Mouse (Mus musculus): ENCODE measurements around the gene Pla2g6.

Pla2g6 gene

GRCm38 (mm10) chr15:79328058-79328938 lies at the start of gene Pla2g6:
TSS of gene Pla2g6 (minus strand) at chr15:79328390.
- DNase-seq (ENCODE audit: low spot score) = peak; percentile 96

GRCm38 (mm10) chr15:79377681-79378080 lies 49.5 kb upstream of the Pla2g6 start:
- DNase-seq (ENCODE audit: low spot score) = peak; percentile 52

- no peak for DNase-seq (ENCODE audit: low spot score)
Measured at GRCm38 (mm10) chr15:79374760-79375159, 46.6 kb upstream of the Pla2g6 start.

GRCm38 (mm10) chr15:79370281-79370843 lies 42.2 kb upstream of the Pla2g6 start:
- DNase-seq (ENCODE audit: low spot score) = no peak

GRCm38 (mm10) chr15:79369452-79370280 lies 41.5 kb upstream of the Pla2g6 start:
- DNase-seq (ENCODE audit: low spot score) = no peak

- no peak for DNase-seq (ENCODE audit: low spot score)
Measured at GRCm38 (mm10) chr15:79368861-79369440, 40.8 kb upstream of the Pla2g6 start.

- no peak for DNase-seq (ENCODE audit: low spot score)
Measured at GRCm38 (mm10) chr15:79368313-79368811, 40.2 kb upstream of the Pla2g6 start.

DNA sequence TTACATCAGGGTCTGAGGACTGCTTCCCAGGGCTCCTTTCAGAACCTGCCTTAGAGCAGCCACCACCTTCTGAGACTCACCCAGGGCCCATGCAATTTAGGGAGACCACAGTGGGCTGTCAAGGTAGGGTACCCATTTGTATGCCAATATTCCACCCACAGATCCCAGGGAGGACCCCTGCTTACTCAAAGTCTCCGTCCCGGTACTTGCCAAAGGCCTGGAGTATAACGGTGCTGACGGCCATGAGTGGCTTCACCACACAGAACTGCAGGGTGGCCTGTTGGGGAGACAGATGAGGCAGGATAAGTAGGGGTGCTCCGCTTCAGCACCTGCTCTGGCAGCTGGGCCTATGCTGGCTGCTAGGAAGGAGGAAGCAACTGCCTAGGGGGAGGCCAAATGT lies 38.2 kb upstream of the Pla2g6 start:
- DNase-seq (ENCODE audit: low spot score) = no peak

DNA sequence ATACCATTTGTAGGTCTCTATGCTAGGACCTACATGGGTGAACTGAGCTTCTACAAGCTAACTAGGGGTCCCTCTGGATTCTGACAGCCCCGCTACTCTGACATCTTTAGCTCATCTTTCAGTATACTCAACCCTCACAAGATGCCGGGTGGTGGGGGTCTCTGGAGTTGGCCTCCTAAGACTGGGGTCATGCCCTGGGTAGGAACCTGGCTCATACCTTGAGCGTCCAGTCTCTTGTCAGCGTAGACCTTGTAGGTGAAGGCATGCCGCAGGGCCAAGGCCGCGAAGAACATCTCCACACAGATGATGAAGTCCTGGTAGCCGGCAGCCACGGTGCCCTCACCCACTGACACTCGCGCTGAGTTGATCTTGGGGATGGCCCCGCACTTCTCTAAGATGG lies 36.9 kb upstream of the Pla2g6 start:
- DNase-seq (ENCODE audit: low spot score) = no peak

DNA sequence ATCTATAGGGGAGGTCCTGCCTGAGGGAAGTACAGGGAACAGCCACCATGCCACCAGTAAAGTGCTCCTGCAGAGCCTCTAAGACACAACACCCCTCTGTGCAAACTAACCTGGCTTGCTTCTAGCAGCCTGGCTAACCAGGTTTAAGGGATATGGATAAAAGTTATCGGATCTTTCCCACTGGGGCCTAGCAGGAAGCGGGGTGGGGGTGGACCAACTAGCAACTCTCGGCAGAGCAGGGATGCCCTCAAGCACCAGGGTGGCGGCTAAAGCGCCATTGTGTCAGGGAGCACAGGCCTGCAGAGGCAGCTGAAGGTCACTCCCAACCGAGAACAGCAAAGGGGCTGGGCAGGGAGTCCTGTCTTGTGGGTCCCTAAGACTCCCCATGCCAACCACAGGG lies 35.9 kb upstream of the Pla2g6 start:
- DNase-seq (ENCODE audit: low spot score) = no peak

GRCm38 (mm10) chr15:79361023-79361422 lies 32.8 kb upstream of the Pla2g6 start:
- no peak for DNase-seq (ENCODE audit: low spot score)

GRCm38 (mm10) chr15:79360371-79360770 lies 32.2 kb upstream of the Pla2g6 start:
- no peak for DNase-seq (ENCODE audit: low spot score)

DNA sequence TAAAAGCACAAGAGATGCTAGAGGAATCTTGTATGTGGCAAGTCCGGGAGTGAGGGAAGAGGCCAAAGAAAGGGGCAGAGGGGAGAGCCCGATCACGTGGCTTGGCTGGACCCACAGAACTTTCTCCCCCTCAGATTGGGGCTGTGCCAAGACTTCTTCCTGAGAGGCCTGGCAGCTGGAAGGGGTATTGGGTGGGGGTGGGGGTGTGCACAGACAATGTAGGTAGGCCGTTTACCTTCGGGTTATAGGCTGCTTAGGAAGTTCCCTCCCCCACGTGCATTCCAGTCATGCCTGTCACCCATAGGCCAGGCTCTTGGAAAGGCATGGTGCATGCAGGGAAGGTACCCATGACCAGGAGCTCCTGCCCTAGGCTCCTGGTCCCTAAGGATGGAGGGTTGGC lies 31.8 kb upstream of the Pla2g6 start:
- no peak for DNase-seq (ENCODE audit: low spot score)

- no peak for DNase-seq (ENCODE audit: low spot score)
Measured at GRCm38 (mm10) chr15:79357974-79358690, 29.9 kb upstream of the Pla2g6 start.

DNA sequence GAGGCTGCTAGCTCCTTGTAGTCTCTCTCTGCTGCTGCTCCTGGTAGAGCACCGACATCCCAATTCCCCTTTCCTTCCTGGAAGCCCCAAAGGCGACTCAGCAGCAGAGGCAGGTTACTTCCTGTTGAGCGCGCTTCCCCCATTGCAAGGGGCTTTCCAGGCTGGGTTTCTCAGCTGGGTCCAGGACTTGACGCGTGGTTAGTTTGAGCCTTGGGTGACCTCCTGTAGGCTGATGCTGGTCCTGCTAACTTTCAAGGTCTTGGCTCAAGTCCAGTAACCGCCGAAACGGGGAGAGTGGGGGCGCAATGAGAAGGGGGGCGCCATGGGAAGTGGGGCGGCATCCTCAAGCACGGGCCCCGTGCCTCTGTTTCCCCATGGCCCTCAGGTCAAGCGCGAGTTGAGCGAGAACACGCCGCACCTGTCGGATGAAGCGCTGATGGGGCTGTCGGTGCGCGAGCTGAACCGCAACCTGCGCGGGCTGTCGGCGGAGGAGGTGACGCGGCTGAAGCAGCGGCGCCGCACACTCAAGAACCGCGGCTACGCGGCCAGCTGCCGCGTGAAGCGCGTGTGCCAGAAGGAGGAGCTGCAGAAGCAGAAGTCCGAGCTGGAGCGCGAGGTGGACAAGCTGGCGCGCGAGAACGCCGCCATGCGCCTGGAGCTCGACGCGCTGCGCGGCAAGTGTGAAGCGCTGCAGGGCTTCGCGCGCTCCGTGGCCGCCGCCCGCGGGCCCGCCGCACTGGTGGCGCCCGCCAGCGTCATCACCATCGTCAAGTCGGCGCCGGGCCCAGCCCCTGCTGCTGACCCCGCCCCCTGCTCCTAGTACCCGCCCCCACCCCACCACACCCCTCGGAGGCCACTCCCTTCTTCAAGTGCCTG lies 29.1 kb upstream of the Pla2g6 start:
- peak; percentile 57 for DNase-seq (ENCODE audit: low spot score)

- no peak for DNase-seq (ENCODE audit: low spot score)
Measured at GRCm38 (mm10) chr15:79356481-79356880, 28.3 kb upstream of the Pla2g6 start.

DNA sequence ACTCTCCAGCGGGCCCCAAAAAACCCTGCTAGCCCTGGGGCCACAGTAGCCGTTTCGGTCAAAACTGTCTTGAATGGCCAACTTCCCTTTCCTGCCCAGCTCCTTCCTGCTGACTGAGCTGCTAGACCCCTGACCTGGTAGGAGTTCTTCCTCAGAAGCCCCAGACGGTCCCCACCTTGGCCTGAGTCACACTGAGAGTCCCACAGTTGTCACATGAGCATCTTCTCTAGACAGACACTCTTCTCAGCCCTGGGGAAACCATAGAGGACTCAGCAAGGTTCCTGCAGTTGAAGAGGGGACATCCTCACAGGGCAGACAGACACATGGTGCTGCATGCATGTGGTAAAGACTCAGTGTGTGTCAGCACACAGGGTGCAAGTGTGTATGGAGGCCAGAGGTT lies 26.4 kb upstream of the Pla2g6 start:
- DNase-seq (ENCODE audit: low spot score) = no peak

- DNase-seq (ENCODE audit: low spot score) = no peak
Measured at GRCm38 (mm10) chr15:79353690-79354305, 25.6 kb upstream of the Pla2g6 start.

GRCm38 (mm10) chr15:79352479-79352878 lies 24.3 kb upstream of the Pla2g6 start:
- no peak for DNase-seq (ENCODE audit: low spot score)

- DNase-seq (ENCODE audit: low spot score) = peak; percentile 42
Measured at GRCm38 (mm10) chr15:79351331-79351767, 23.2 kb upstream of the Pla2g6 start.
